Mouse (Mus musculus): ENCODE results near the gene Exosc1. TPM values are rescaled to one million over a fixed set of nuclear protein-coding genes. Genes with fewer than 3 reads are reported as not detected.

The Exosc1 gene
- polyA plus RNA-seq, 1 experiment from 2014 or later, result 61.3 TPM

GRCm38 (mm10) chr19:41896319-41896711 is 36.9 kb downstream of the Exosc1 start:
- Histone ChIP-seq H3K9ac (ENCODE audit: low read depth, low read length) (peak overlapping the region; percentile 42; the same call in 1 of the 2 replicates), H3K27me3 (ENCODE audit: control insufficient read depth, insufficient read depth, low read depth, low read length) (no peaks in the 10 kb centered on the region), H3K4me1 (ENCODE audit: control insufficient read depth, insufficient read depth, low read length) (peaks cover 15% of the 10 kb centered on the region), H3K27ac (ENCODE audit: low read length) (no peak overlapping the region), H3K36me3 (ENCODE audit: control insufficient read depth, insufficient read depth, low read length) (no peaks in the 10 kb centered on the region), H3K4me2 (ENCODE audit: low read length) (peak overlapping the region; percentile 86), H3K9me3 (replicated peaks; ENCODE audit: control insufficient read depth, low read length, poor library complexity, severe bottlenecking) (no peaks in the 10 kb centered on the region), H3K4me3 (ENCODE audit: low read depth, low read length) (peak overlapping the region; percentile 67)
- WGBS, result 12% methylated on average over 18 of the region's 18 CpGs
- peak; percentile 25; the same call in 1 of the 2 replicates for ATAC-seq

- Histone ChIP-seq H3K27ac (ENCODE audit: low read length) (no peak within 1 kb of the TSS), H3K9me3 (replicated peaks; ENCODE audit: control insufficient read depth, low read length, poor library complexity, severe bottlenecking) (no peaks in the 10 kb centered on the region), H3K4me3 (ENCODE audit: low read depth, low read length) (peak within 1 kb of the TSS; percentile 67), H3K4me1 (ENCODE audit: control insufficient read depth, insufficient read depth, low read length) (peaks cover 15% of the 10 kb centered on the region), H3K9ac (ENCODE audit: low read depth, low read length) (peak within 1 kb of the TSS; percentile 56), H3K36me3 (ENCODE audit: control insufficient read depth, insufficient read depth, low read length) (no peaks in the 10 kb centered on the region), H3K4me2 (ENCODE audit: low read length) (peak within 1 kb of the TSS; percentile 86), H3K27me3 (ENCODE audit: control insufficient read depth, insufficient read depth, low read depth, low read length) (no peaks in the 10 kb centered on the region)
- peak; percentile 96 for ATAC-seq
- 2% methylated on average over 46 of the region's 46 CpGs for WGBS
These were observed 37.5 kb downstream of the Exosc1 start, which contains the start of gene Rrp12 for GRCm38 (mm10) chr19:41895460-41896318. Rrp12 (minus strand) TSS chr19:41896173.

- WGBS, result 51% methylated on average over 7 of the region's 7 CpGs
- Histone ChIP-seq H3K4me3 (ENCODE audit: low read depth, low read length) (peak overlapping the region; percentile 67), H3K9ac (ENCODE audit: low read depth, low read length) (peak overlapping the region; percentile 56), H3K4me2 (ENCODE audit: low read length) (peak overlapping the region; percentile 86), H3K9me3 (replicated peaks; ENCODE audit: control insufficient read depth, low read length, poor library complexity, severe bottlenecking) (no peaks in the 10 kb centered on the region), H3K36me3 (ENCODE audit: control insufficient read depth, insufficient read depth, low read length) (0 out of 2 replicates have a peak, but pooled peaks cover 1% of the 10 kb centered on the region), H3K4me1 (ENCODE audit: control insufficient read depth, insufficient read depth, low read length) (peaks cover 15% of the 10 kb centered on the region), H3K27me3 (ENCODE audit: control insufficient read depth, insufficient read depth, low read depth, low read length) (no peaks in the 10 kb centered on the region), H3K27ac (ENCODE audit: low read length) (no peak overlapping the region)
- no peak for ATAC-seq
These were observed 38.3 kb downstream of the Exosc1 start for GRCm38 (mm10) chr19:41894959-41895358.

GRCm38 (mm10) chr19:41888191-41888590 is 45.0 kb downstream of the Exosc1 start:
- Histone ChIP-seq H3K4me2 (ENCODE audit: low read length) (no peak overlapping the region), H3K27ac (ENCODE audit: low read length) (no peak overlapping the region), H3K27me3 (ENCODE audit: control insufficient read depth, insufficient read depth, low read depth, low read length) (no peaks in the 10 kb centered on the region), H3K9ac (ENCODE audit: low read depth, low read length) (no peak overlapping the region), H3K4me1 (ENCODE audit: control insufficient read depth, insufficient read depth, low read length) (no peaks in the 10 kb centered on the region), H3K4me3 (ENCODE audit: low read depth, low read length) (no peak overlapping the region), H3K9me3 (replicated peaks; ENCODE audit: control insufficient read depth, low read length, poor library complexity, severe bottlenecking) (no peaks in the 10 kb centered on the region), H3K36me3 (ENCODE audit: control insufficient read depth, insufficient read depth, low read length) (peaks cover 39% of the 10 kb centered on the region)
- no peak for ATAC-seq

DNA sequence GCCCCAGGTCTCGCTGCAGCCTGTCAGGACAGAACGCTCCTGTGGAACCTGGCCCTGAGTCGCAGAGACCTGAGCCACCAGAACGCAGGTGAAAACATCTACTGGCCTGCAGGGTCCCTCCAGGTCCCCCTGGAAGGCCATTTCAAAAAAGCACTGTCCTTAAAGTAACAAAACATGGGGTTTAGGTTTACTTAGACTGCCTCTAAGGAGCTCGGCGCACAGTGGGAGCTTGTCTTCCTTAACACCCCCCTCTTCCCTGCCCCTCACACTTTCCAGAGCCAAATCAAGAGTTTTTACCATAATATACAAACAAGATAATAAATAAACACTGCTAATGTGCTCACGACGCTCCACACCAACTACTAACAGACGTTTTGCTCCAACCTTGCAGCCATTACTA is 49.3 kb downstream of the Exosc1 start:
- no peak overlapping the region for H3K4me2 ChIP-seq (ENCODE audit: low read length)
- ATAC-seq, result no peak
- H3K4me1 ChIP-seq (ENCODE audit: control insufficient read depth, insufficient read depth, low read length), result no peaks in the 10 kb centered on the region
- H3K4me3 ChIP-seq (ENCODE audit: low read depth, low read length), result no peak overlapping the region
- peaks cover 42% of the 10 kb centered on the region for H3K36me3 ChIP-seq (ENCODE audit: control insufficient read depth, insufficient read depth, low read length)
- no peaks in the 10 kb centered on the region for H3K27me3 ChIP-seq (ENCODE audit: control insufficient read depth, insufficient read depth, low read depth, low read length)
- no peaks in the 10 kb centered on the region for H3K9me3 ChIP-seq (replicated peaks; ENCODE audit: control insufficient read depth, low read length, poor library complexity, severe bottlenecking)
- H3K27ac ChIP-seq (ENCODE audit: low read length), result no peak overlapping the region
- 96% methylated on average over 9 of the region's 9 CpGs for WGBS
- no peak overlapping the region for H3K9ac ChIP-seq (ENCODE audit: low read depth, low read length)

GRCm38 (mm10) chr19:41881842-41882241 is 51.4 kb downstream of the Exosc1 start:
- Histone ChIP-seq H3K4me2 (ENCODE audit: low read length) (no peak overlapping the region), H3K9ac (ENCODE audit: low read depth, low read length) (no peak overlapping the region), H3K4me1 (ENCODE audit: control insufficient read depth, insufficient read depth, low read length) (no peaks in the 10 kb centered on the region), H3K27ac (ENCODE audit: low read length) (no peak overlapping the region), H3K36me3 (ENCODE audit: control insufficient read depth, insufficient read depth, low read length) (peaks cover 40% of the 10 kb centered on the region), H3K9me3 (replicated peaks; ENCODE audit: control insufficient read depth, low read length, poor library complexity, severe bottlenecking) (no peaks in the 10 kb centered on the region), H3K27me3 (ENCODE audit: control insufficient read depth, insufficient read depth, low read depth, low read length) (no peaks in the 10 kb centered on the region), H3K4me3 (ENCODE audit: low read depth, low read length) (no peak overlapping the region)
- ATAC-seq, result no peak
- WGBS, result 99% methylated on average over 4 of the region's 4 CpGs

DNA sequence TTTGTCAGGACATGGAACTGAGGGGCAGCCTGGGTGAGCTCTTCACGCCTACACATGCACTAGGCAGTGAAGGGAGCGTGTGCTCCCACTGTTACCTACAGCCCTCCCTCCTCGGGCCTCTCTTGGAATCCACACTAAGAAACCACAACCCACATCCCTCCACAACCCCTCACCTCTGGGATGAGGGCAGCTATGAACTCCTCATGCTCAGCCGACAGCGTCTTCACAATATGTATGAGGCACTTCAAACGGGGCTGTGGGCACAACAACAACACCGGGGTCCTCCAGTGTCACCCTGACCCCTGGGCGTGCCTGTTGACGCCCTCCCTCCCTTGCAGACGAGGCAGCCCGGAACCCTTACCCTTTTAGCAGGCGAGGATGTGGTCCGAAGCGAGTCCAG is 58.9 kb downstream of the Exosc1 start:
- Histone ChIP-seq H3K27ac (ENCODE audit: low read length) (no peak overlapping the region), H3K9ac (ENCODE audit: low read depth, low read length) (no peak overlapping the region), H3K27me3 (ENCODE audit: control insufficient read depth, insufficient read depth, low read depth, low read length) (no peaks in the 10 kb centered on the region), H3K4me2 (ENCODE audit: low read length) (no peak overlapping the region), H3K4me3 (ENCODE audit: low read depth, low read length) (no peak overlapping the region), H3K4me1 (ENCODE audit: control insufficient read depth, insufficient read depth, low read length) (no peaks in the 10 kb centered on the region), H3K9me3 (replicated peaks; ENCODE audit: control insufficient read depth, low read length, poor library complexity, severe bottlenecking) (no peaks in the 10 kb centered on the region), H3K36me3 (ENCODE audit: control insufficient read depth, insufficient read depth, low read length) (peaks cover 34% of the 10 kb centered on the region)
- ATAC-seq, result no peak
- WGBS, result 95% methylated on average over 14 of the region's 14 CpGs

Other genes with a start within 250 kb of the Exosc1 start
- 18.2 and 21.4 TPM in 2 replicates for gene Slit1, start 189.8 kb downstream of the Exosc1 start, polyA plus RNA-seq (2015; fragmentation: Nextera tagmentation; extraction: Ambion mirVana)
- 4.3 TPM in 2 replicates for gene Arhgap19, start 131.4 kb downstream of the Exosc1 start, polyA plus RNA-seq (2015; fragmentation: Nextera tagmentation; extraction: Ambion mirVana)
- gene Frat1, start 103.5 kb downstream of the Exosc1 start, polyA plus RNA-seq (2015; fragmentation: Nextera tagmentation; extraction: Ambion mirVana), result 27.3 and 28.2 TPM in 2 replicates
- gene Frat2, start 85.3 kb downstream of the Exosc1 start, polyA plus RNA-seq (2015; fragmentation: Nextera tagmentation; extraction: Ambion mirVana), result 5.0 and 5.6 TPM in 2 replicates
- gene Rrp12, start 37.2 kb downstream of the Exosc1 start, polyA plus RNA-seq (2015; fragmentation: Nextera tagmentation; extraction: Ambion mirVana), result 19.2 TPM in 2 replicates
- gene Pgam1, start 21.5 kb downstream of the Exosc1 start, polyA plus RNA-seq (2015; fragmentation: Nextera tagmentation; extraction: Ambion mirVana), result 509 and 565 TPM in 2 replicates
- 84.2 and 90.2 TPM in 2 replicates for gene Zdhhc16, start 57 bp upstream of the Exosc1 start, polyA plus RNA-seq (2015; fragmentation: Nextera tagmentation; extraction: Ambion mirVana)
- gene Mms19, start 47.7 kb upstream of the Exosc1 start, polyA plus RNA-seq (2015; fragmentation: Nextera tagmentation; extraction: Ambion mirVana), result 27.0 and 31.9 TPM in 2 replicates
- gene Ubtd1, start 48.3 kb upstream of the Exosc1 start, polyA plus RNA-seq (2015; fragmentation: Nextera tagmentation; extraction: Ambion mirVana), result 9.1 and 10.1 TPM in 2 replicates
- 0.71 and 0.94 TPM in 2 replicates for gene Ankrd2, start 102.6 kb upstream of the Exosc1 start, polyA plus RNA-seq (2015; fragmentation: Nextera tagmentation; extraction: Ambion mirVana)
- 1.6 and 1.7 TPM in 2 replicates for gene Hoga1, start 112.2 kb upstream of the Exosc1 start, polyA plus RNA-seq (2015; fragmentation: Nextera tagmentation; extraction: Ambion mirVana)
- not detected in 2 replicates for gene 4933411K16Rik, start 118.8 kb upstream of the Exosc1 start, polyA plus RNA-seq (2015; fragmentation: Nextera tagmentation; extraction: Ambion mirVana)
- 160 and 163 TPM in 2 replicates for gene Morn4, start 152.9 kb upstream of the Exosc1 start, polyA plus RNA-seq (2015; fragmentation: Nextera tagmentation; extraction: Ambion mirVana)
- gene Pi4k2a, start 157.0 kb upstream of the Exosc1 start, polyA plus RNA-seq (2015; fragmentation: Nextera tagmentation; extraction: Ambion mirVana), result 27.8 and 28.5 TPM in 2 replicates
- 4.9 and 8.3 TPM in 2 replicates for gene Avpi1, start 195.6 kb upstream of the Exosc1 start, polyA plus RNA-seq (2015; fragmentation: Nextera tagmentation; extraction: Ambion mirVana)
- gene Marveld1, start 214.0 kb upstream of the Exosc1 start, polyA plus RNA-seq (2015; fragmentation: Nextera tagmentation; extraction: Ambion mirVana), result 1.4 and 1.8 TPM in 2 replicates
- gene Zfyve27, start 230.5 kb upstream of the Exosc1 start, polyA plus RNA-seq (2015; fragmentation: Nextera tagmentation; extraction: Ambion mirVana), result 64.9 and 65.7 TPM in 2 replicates

Measured in midbrain, embryonic 16.5 days (tissue).